Mouse (Mus musculus) embryonic fibroblast, embryonic 13.5 days (primary cell): ENCODE measurements around the gene Tspan14. TPM values are rescaled to one million over a fixed set of nuclear protein-coding genes. Genes with fewer than 3 reads are reported as not detected.

Source experiments
- H3K27ac ChIP-seq: 2 replicates; pipeline ENCODE4 v1.5.1; 2012; ENCODE audit warnings: low read length, control low read depth, inconsistent platforms; ENCODE audit not compliant: insufficient read depth
- H3K4me1 ChIP-seq: 2 replicates; pipeline ENCODE4 v1.6.1; 2011; ENCODE audit warnings: low read length; ENCODE audit not compliant: control insufficient read depth, insufficient read depth
- H3K4me3 ChIP-seq: 2 replicates; pipeline ENCODE4 v1.5.1; 2011; ENCODE audit warnings: mild to moderate bottlenecking, control low read depth, low read length; ENCODE audit not compliant: insufficient read depth
- CTCF ChIP-seq: IDR thresholded peaks from 2 replicates; pipeline ENCODE4 v1.5.1; 2011; ENCODE audit warnings: mild to moderate bottlenecking, control low read depth, low read length, moderate library complexity, borderline replicate concordance; ENCODE audit not compliant: insufficient read depth
- POLR2A ChIP-seq: IDR thresholded peaks from 2 replicates; pipeline ENCODE4 v1.6.1; 2011; ENCODE audit warnings: low read depth, mild to moderate bottlenecking, control low read depth, low read length, moderate library complexity
- polyA plus RNA-seq: library from polyadenylated mRNA; stranded (reverse); fragments of >200 nt; gene quantifications from 2 replicates; pipeline ENCODE4 v1.2.4, GENCODE M21; 2011; ENCODE audit warnings: low read depth; ENCODE audit not compliant: missing spikeins, insufficient read length

Tspan14 gene
- polyA plus RNA-seq, 1 experiment = 22.0 TPM

DNA sequence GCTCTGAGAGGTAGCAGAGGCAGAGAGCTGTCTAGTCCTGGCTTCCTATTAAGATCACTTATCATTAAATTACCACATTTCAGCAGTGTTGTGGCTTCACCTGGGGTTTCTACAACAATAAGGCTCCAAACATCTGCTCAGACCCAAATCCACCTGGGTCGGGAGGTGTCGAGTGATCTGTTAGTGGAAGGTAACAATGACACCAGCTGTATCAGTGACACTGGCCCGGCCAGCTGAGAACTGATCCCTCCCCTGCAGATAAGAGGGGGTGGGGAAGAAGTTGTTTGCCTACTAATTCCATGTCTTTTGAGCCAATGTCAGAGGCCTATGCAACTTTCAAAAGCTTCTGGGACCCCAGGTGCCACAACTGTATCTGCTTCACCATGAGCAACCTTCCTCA lies 73.4 kb downstream of the Tspan14 start, which contains the start of gene Sh2d4b:
Gene Sh2d4b, minus strand, starts transcription at position 71 of the 400 bp plus-strand sequence.
- Histone ChIP-seq H3K4me1 (no peaks in the 10 kb centered on the region), H3K27ac (no peak within 1 kb of the TSS), H3K4me3 (no peak within 1 kb of the TSS)
- TF ChIP-seq CTCF (no peak), POLR2A (no peak)

- H3K27ac ChIP-seq = no peak overlapping the region
- no peak for TF ChIP-seq POLR2A
- TF ChIP-seq CTCF = no peak
- H3K4me1 ChIP-seq = no peaks in the 10 kb centered on the region
- no peak overlapping the region for H3K4me3 ChIP-seq
Measured at GRCm38 (mm10) chr14:40892326-40892825, 74.2 kb downstream of the Tspan14 start.

GRCm38 (mm10) chr14:40891506-40891905 lies 75.1 kb downstream of the Tspan14 start:
- H3K4me3 ChIP-seq = no peak overlapping the region
- no peak overlapping the region for H3K27ac ChIP-seq
- H3K4me1 ChIP-seq = no peaks in the 10 kb centered on the region
- TF ChIP-seq POLR2A = no peak

- Histone ChIP-seq H3K27ac (no peak overlapping the region), H3K4me3 (no peak overlapping the region), H3K4me1 (no peaks in the 10 kb centered on the region)
- TF ChIP-seq POLR2A = no peak
- no peak for TF ChIP-seq CTCF
Measured at GRCm38 (mm10) chr14:40889704-40890103, 76.9 kb downstream of the Tspan14 start.

DNA sequence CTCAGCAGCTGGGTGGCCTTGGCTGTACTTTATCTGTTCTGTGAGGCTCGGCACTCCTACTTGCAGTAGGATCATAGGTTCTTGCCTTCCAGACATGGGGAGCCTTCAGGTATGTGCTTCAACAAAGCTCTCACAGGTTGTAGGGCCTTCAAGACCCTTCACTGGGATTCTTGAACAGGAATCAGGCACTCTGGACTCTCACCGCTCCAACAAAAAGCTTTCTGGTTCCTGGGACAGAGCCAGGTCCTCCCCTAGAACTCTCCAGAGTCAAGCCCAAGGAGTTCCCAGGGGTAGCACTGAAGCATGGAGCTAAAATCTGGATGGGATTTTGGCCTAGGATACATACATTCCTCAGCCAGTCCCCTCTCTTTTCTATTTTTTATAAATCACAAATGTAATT lies 77.4 kb downstream of the Tspan14 start:
- no peak overlapping the region for H3K4me3 ChIP-seq

GRCm38 (mm10) chr14:40886428-40887202 lies 80.0 kb downstream of the Tspan14 start:
- TF ChIP-seq CTCF (no peak), POLR2A (no peak)
- no peak overlapping the region for H3K27ac ChIP-seq
- no peaks in the 10 kb centered on the region for H3K4me1 ChIP-seq
- H3K4me3 ChIP-seq = no peak overlapping the region

More for the DNA sequence above, 77.4 kb downstream of the Tspan14 start:
- Histone ChIP-seq H3K27ac (no peak overlapping the region), H3K4me1 (no peaks in the 10 kb centered on the region)
- TF ChIP-seq CTCF (no peak), POLR2A (no peak)

DNA sequence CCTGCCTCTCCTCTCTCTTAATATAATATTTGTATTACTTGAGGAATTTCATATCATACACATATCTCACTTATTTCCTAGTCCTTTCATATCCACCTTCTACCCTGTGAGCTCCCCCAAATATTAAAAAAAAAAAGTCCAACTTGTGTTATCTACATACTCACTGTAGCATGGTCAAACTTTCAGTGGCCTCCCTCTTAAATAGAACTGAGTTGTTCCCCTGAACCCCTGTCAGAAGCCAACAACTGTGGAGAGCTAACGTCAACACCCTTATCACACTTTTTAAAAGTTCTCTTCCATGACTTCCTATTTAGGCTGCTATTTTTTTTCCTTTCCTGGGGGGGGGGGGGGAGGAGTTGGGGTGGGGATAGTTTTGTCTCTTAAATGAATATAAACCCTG lies 80.9 kb downstream of the Tspan14 start:
- Histone ChIP-seq H3K27ac (no peak overlapping the region), H3K4me3 (no peak overlapping the region), H3K4me1 (no peaks in the 10 kb centered on the region)
- TF ChIP-seq CTCF = no peak
- TF ChIP-seq POLR2A = no peak

DNA sequence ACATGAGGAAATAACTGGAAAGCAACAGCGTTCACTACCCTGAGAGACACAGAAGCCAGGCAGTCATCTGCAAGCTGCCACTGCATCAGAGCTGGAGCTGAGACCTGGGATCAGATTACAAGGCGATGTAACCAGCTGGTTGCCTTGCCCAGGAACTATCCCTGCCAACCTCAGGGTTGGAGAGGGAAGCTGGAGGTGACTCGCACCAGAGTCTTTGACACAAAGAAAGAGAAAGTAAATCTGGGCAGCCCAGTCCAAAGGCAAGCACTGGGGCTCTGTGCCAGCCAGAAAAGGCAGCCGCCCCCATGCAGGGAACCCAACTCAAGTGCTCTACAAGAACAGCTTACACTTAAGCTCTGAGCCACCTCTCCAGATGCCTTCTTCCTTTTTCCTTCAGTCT lies 81.4 kb downstream of the Tspan14 start:
- H3K4me3 ChIP-seq = no peak overlapping the region
- H3K4me1 ChIP-seq = no peaks in the 10 kb centered on the region
- H3K27ac ChIP-seq = no peak overlapping the region
- TF ChIP-seq CTCF = no peak
- TF ChIP-seq POLR2A = no peak

DNA sequence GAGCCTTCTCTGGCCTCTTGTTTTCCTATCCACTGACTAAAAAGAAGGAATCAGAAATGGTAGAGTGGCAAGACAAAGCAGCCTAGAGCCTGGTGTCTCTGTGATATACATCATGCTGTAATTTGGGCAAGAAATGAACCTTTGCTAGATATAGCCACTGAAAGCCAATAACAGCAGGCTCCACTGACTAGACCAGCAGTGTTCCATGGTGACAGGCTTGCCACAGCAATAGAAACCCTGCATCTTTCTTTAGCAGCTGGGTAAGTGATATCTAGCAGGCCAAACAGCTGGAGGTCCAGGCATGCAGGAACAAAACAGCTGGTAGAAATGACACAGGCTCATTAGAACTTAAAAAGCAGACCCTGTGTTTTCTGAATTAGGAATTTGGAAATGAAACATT lies 92.0 kb downstream of the Tspan14 start:
- Histone ChIP-seq H3K27ac (no peak overlapping the region), H3K4me3 (no peak overlapping the region), H3K4me1 (no peaks in the 10 kb centered on the region)
- no peak for TF ChIP-seq CTCF
- TF ChIP-seq POLR2A = no peak

- TF ChIP-seq POLR2A = no peak
- no peak for TF ChIP-seq CTCF
- H3K27ac ChIP-seq = no peak overlapping the region
- H3K4me3 ChIP-seq = no peak overlapping the region
- no peaks in the 10 kb centered on the region for H3K4me1 ChIP-seq
Measured at GRCm38 (mm10) chr14:40873961-40874360, 92.6 kb downstream of the Tspan14 start.

- TF ChIP-seq POLR2A (no peak), CTCF (no peak)
- Histone ChIP-seq H3K4me3 (no peak overlapping the region), H3K27ac (no peak overlapping the region), H3K4me1 (no peaks in the 10 kb centered on the region)
Measured at GRCm38 (mm10) chr14:40870598-40870997, 96.0 kb downstream of the Tspan14 start.
